Mouse (Mus musculus) stomach, postnatal 0 days (tissue): ENCODE data around the gene Smoc1. TPM values are rescaled to one million over a fixed set of nuclear protein-coding genes. Genes with fewer than 3 reads are reported as not detected.

ENCODE experiments used
- ATAC-seq: fragments of 200-750 bp; cut with Nextera tagmentation; 2 replicates; pipeline ENCODE4 v1.8.0; 2017; ENCODE audit not compliant: low FRiP score, low TSS enrichment
- DNase-seq: peaks from one replicate; pipeline ENCODE4 v3.0.0-alpha.2; 2016; ENCODE audit warnings: low spot score
- H3K27ac ChIP-seq: fragments of 300-500 bp; sonication (generic); replicated peaks from 2 replicates; pipeline ENCODE4 v1.5.1; 2014; ENCODE audit warnings: mild to moderate bottlenecking, control low read depth
- H3K27me3 ChIP-seq: fragments of 300-500 bp; sonication (generic); 2 replicates; pipeline ENCODE4 v1.6.1; 2014; ENCODE audit warnings: low read length; ENCODE audit not compliant: control insufficient read depth, insufficient read depth
- H3K36me3 ChIP-seq: fragments of 300-500 bp; sonication (generic); 2 replicates; pipeline ENCODE4 v1.6.1; 2014; ENCODE audit warnings: low read length, mixed read lengths; ENCODE audit not compliant: control insufficient read depth, insufficient read depth
- H3K4me1 ChIP-seq: fragments of 300-500 bp; sonication (generic); replicated peaks from 2 replicates; pipeline ENCODE4 v1.6.1; 2014; ENCODE audit warnings: antibody characterized with exemption; ENCODE audit not compliant: control insufficient read depth, insufficient read depth
- H3K4me2 ChIP-seq: fragments of 300-500 bp; sonication (generic); replicated peaks from 2 replicates; pipeline ENCODE4 v1.6.1; 2014; ENCODE audit warnings: low read depth, mild to moderate bottlenecking, control low read depth, moderate library complexity
- H3K4me3 ChIP-seq: fragments of 300-500 bp; sonication (generic); 2 replicates; pipeline ENCODE4 v1.5.1; 2014; ENCODE audit warnings: low read depth, low read length, control low read depth
- H3K9ac ChIP-seq: fragments of 300-500 bp; sonication (generic); 2 replicates; pipeline ENCODE4 v1.6.1; 2014; ENCODE audit warnings: mild to moderate bottlenecking, low read length, control low read depth, mixed read lengths
- H3K9me3 ChIP-seq: fragments of 300-500 bp; sonication (generic); 2 replicates; pipeline ENCODE4 v1.6.1; 2016; ENCODE audit warnings: low read length; ENCODE audit not compliant: control insufficient read depth
- CTCF ChIP-seq: IDR thresholded peaks from 2 replicates; pipeline ENCODE4 v1.5.1; 2016; ENCODE audit warnings: antibody characterized with exemption, low read depth, mild to moderate bottlenecking, moderate library complexity
- EP300 ChIP-seq: optimal IDR thresholded peaks from 2 replicates; pipeline ENCODE3; 2016; ENCODE audit warnings: antibody characterized with exemption
- WGBS: fragments of 180-500 bp; shearing (Covaris S2); extraction: QIAGEN DNeasy Blood & Tissue Kit; methylation state at CpG from one replicate; pipeline ENCODE4 v1.1.7; 2014; 5-methylcytosine and 5-hydroxymethylcytosine counted together
- polyA plus RNA-seq: library from polyadenylated mRNA; unstranded; fragments of >200 nt; fragmentation: Nextera tagmentation; extraction: Ambion mirVana; gene quantifications from 2 replicates; pipeline ENCODE4 v1.2.1, GENCODE M21; 2015

Gene Smoc1
- polyA plus RNA-seq, 1 experiment from 2014 or later: 0.65 TPM

- H3K4me1 ChIP-seq: no peaks in the 10 kb centered on the region
- no peak for DNase-seq
- no peak overlapping the region for H3K4me3 ChIP-seq
- 54% methylated on average over 10 of the region's 10 CpGs for WGBS
- no peaks in the 10 kb centered on the region for H3K9me3 ChIP-seq
- H3K36me3 ChIP-seq: no peaks in the 10 kb centered on the region
- no peak overlapping the region for H3K4me2 ChIP-seq
- no peak overlapping the region for H3K9ac ChIP-seq
- ATAC-seq: no peak
- TF ChIP-seq CTCF (no peak), EP300 (no peak)
- no peaks in the 10 kb centered on the region for H3K27me3 ChIP-seq
- no peak overlapping the region for H3K27ac ChIP-seq
Measured at GRCm38 (mm10) chr12:81144201-81144600, 117.6 kb downstream of the Smoc1 start.

- WGBS: 53% methylated on average over 10 of the region's 10 CpGs
- TF ChIP-seq CTCF (no peak), EP300 (no peak)
- Histone ChIP-seq H3K27ac (no peak overlapping the region), H3K36me3 (no peaks in the 10 kb centered on the region), H3K9ac (no peak overlapping the region), H3K27me3 (no peaks in the 10 kb centered on the region), H3K9me3 (no peaks in the 10 kb centered on the region), H3K4me2 (no peak overlapping the region), H3K4me1 (no peaks in the 10 kb centered on the region), H3K4me3 (no peak overlapping the region)
- DNase-seq (no peak), ATAC-seq (no peak)
Measured at GRCm38 (mm10) chr12:81146417-81147180, 120.0 kb downstream of the Smoc1 start.

GRCm38 (mm10) chr12:81147956-81148355, 121.3 kb downstream of the Smoc1 start:
- DNase-seq: no peak
- H3K36me3 ChIP-seq: no peaks in the 10 kb centered on the region
- no peak overlapping the region for H3K4me2 ChIP-seq
- no peaks in the 10 kb centered on the region for H3K9me3 ChIP-seq
- H3K4me3 ChIP-seq: no peak overlapping the region
- H3K27me3 ChIP-seq: no peaks in the 10 kb centered on the region
- ATAC-seq: no peak
- H3K4me1 ChIP-seq: no peaks in the 10 kb centered on the region
- H3K27ac ChIP-seq: no peak overlapping the region
- no peak overlapping the region for H3K9ac ChIP-seq
- TF ChIP-seq EP300 (no peak), CTCF (no peak)
- WGBS: 95% methylated on average over 6 of the region's 6 CpGs

GRCm38 (mm10) chr12:81150917-81151316, 124.3 kb downstream of the Smoc1 start:
- no peaks in the 10 kb centered on the region for H3K36me3 ChIP-seq
- TF ChIP-seq CTCF: no peak
- no peak for TF ChIP-seq EP300
- DNase-seq (no peak), ATAC-seq (no peak)
- H3K4me3 ChIP-seq: no peak overlapping the region
- no peaks in the 10 kb centered on the region for H3K9me3 ChIP-seq
- no peak overlapping the region for H3K9ac ChIP-seq
- H3K4me2 ChIP-seq: no peak overlapping the region
- 78% methylated on average over 5 of the region's 5 CpGs for WGBS
- no peaks in the 10 kb centered on the region for H3K27me3 ChIP-seq
- no peak overlapping the region for H3K27ac ChIP-seq
- H3K4me1 ChIP-seq: no peaks in the 10 kb centered on the region

GRCm38 (mm10) chr12:81152082-81152481, 125.5 kb downstream of the Smoc1 start:
- WGBS: 41% methylated on average over 2 of the region's 2 CpGs
- TF ChIP-seq CTCF (no peak), EP300 (no peak)

GRCm38 (mm10) chr12:81155675-81156074, 129.1 kb downstream of the Smoc1 start:
- DNase-seq (no peak), ATAC-seq (no peak)
- Histone ChIP-seq H3K4me1 (no peaks in the 10 kb centered on the region), H3K9ac (no peak overlapping the region), H3K9me3 (no peaks in the 10 kb centered on the region), H3K4me3 (no peak overlapping the region), H3K36me3 (no peaks in the 10 kb centered on the region), H3K27ac (no peak overlapping the region), H3K4me2 (no peak overlapping the region), H3K27me3 (no peaks in the 10 kb centered on the region)
- TF ChIP-seq CTCF (no peak), EP300 (no peak)
- 60% methylated on average over 6 of the region's 6 CpGs for WGBS

More at GRCm38 (mm10) chr12:81152082-81152481, 125.5 kb downstream of the Smoc1 start:
- no peak overlapping the region for H3K4me2 ChIP-seq
- H3K9me3 ChIP-seq: no peaks in the 10 kb centered on the region
- no peak overlapping the region for H3K27ac ChIP-seq
- no peaks in the 10 kb centered on the region for H3K36me3 ChIP-seq
- no peaks in the 10 kb centered on the region for H3K27me3 ChIP-seq
- H3K9ac ChIP-seq: no peak overlapping the region
- no peak overlapping the region for H3K4me3 ChIP-seq
- no peaks in the 10 kb centered on the region for H3K4me1 ChIP-seq
- ATAC-seq (no peak), DNase-seq (no peak)
